Mouse (Mus musculus): ENCODE results near the gene Odf2. TPM values are rescaled to one million over a fixed set of nuclear protein-coding genes. Genes with fewer than 3 reads are reported as not detected.

The Odf2 gene
- total and polyA plus RNA-seq, 3 experiments: 49.3 to 82.8 TPM; not detected in 1

GRCm38 (mm10) chr2:29971838-29972635 lies 83.0 kb downstream of the Odf2 start (continued):
- TF ChIP-seq UBTF (IDR thresholded peaks at IDR 0.05; ENCODE audit: borderline replicate concordance, insufficient read depth, low read depth, low read length) (no peak), NRF1 (IDR thresholded peaks at IDR 0.05; ENCODE audit: insufficient read depth, low read depth, low read length, poor library complexity, severe bottlenecking) (no peak), ZC3H11A (IDR thresholded peaks at IDR 0.05; ENCODE audit: low read depth, low read length) (no peak)

GRCm38 (mm10) chr2:29973525-29973924 lies 84.5 kb downstream of the Odf2 start:
- DNase-seq (ENCODE audit: low read depth, low spot score): no peak
- Histone ChIP-seq H3K79me2 (ENCODE audit: control insufficient read depth, insufficient read depth, low read length, poor library complexity) (no peaks in the 10 kb centered on the region), H3K27me3 (ENCODE audit: control insufficient read depth in 1 of 2, insufficient read depth in 2 of 2, low read length in 2 of 2) (no peaks in the 10 kb centered on the region), H3K4me3 (ENCODE audit: control insufficient read depth in 1 of 2, insufficient read depth in 1 of 2, low read depth in 2 of 2, low read length in 2 of 2) (no peak overlapping the region), H3K27ac (ENCODE audit: control insufficient read depth, low read depth, low read length) (no peak overlapping the region), H3K9me3 (replicated peaks; ENCODE audit: insufficient read depth, low read length) (no peaks in the 10 kb centered on the region), H3K36me3 (ENCODE audit: control insufficient read depth in 1 of 2, insufficient read depth in 2 of 2, low read length in 2 of 2) (peaks cover 0 to 9% of the 10 kb centered on the region in 2 experiments; a peak in 2 of 4 replicates), H3K9ac (ENCODE audit: control insufficient read depth, low read depth, low read length, poor library complexity, severe bottlenecking) (no peak overlapping the region), H3K4me1 (ENCODE audit: control insufficient read depth in 1 of 2, insufficient read depth in 2 of 2, low read length in 2 of 2) (peaks cover 0 to 9% of the 10 kb centered on the region in 2 experiments; a peak in 2 of 4 replicates)
- TF ChIP-seq ETS1 (IDR thresholded peaks at IDR 0.05; ENCODE audit: low read depth, low read length) (no peak), POLR2A (IDR thresholded peaks at IDR 0.05; ENCODE audit: control insufficient read depth in 1 of 2, insufficient read depth in 1 of 2, low read depth in 1 of 2, low read length in 2 of 2, poor library complexity in 1 of 2) (no peak), RCOR1 (IDR thresholded peaks at IDR 0.05; ENCODE audit: low read depth, low read length) (no peak), HCFC1 (IDR thresholded peaks at IDR 0.05; ENCODE audit: low read depth, low read length) (no peak), POLR2AphosphoS5 (IDR thresholded peaks at IDR 0.05; ENCODE audit: borderline replicate concordance, low read depth, low read length) (no peak), MAZ (IDR thresholded peaks at IDR 0.05; ENCODE audit: low read depth, low read length) (no peak), SMC3 (IDR thresholded peaks at IDR 0.05; ENCODE audit: low read depth, low read length) (no peak), NELFE (IDR thresholded peaks at IDR 0.05; ENCODE audit: low read depth, low read length) (no peak), ELF1 (IDR thresholded peaks at IDR 0.05; ENCODE audit: low read depth, low read length) (no peak), MXI1 (IDR thresholded peaks at IDR 0.05; ENCODE audit: low read depth, low read length) (no peak), SIN3A (IDR thresholded peaks at IDR 0.05; ENCODE audit: low read length) (no peak), BHLHE40 (IDR thresholded peaks at IDR 0.05; ENCODE audit: borderline replicate concordance, low read depth, low read length) (no peak), MEF2A (IDR thresholded peaks at IDR 0.05; ENCODE audit: extremely low read depth, insufficient replicate concordance, low read depth, low read length, poor library complexity, severe bottlenecking) (no peak), EP300 (IDR thresholded peaks at IDR 0.05; ENCODE audit: low read depth in 1 of 2, low read length in 2 of 2) (no peak), CHD2 (IDR thresholded peaks at IDR 0.05; ENCODE audit: low read length) (no peak)
